Mouse (Mus musculus) thymus, postnatal 14 days (tissue): Measurements from ENCODE around the gene Calml4.

Experiments
- DNase-seq: peaks from one replicate; pipeline ENCODE4 v3.0.0; 2021

Calml4 gene

DNA sequence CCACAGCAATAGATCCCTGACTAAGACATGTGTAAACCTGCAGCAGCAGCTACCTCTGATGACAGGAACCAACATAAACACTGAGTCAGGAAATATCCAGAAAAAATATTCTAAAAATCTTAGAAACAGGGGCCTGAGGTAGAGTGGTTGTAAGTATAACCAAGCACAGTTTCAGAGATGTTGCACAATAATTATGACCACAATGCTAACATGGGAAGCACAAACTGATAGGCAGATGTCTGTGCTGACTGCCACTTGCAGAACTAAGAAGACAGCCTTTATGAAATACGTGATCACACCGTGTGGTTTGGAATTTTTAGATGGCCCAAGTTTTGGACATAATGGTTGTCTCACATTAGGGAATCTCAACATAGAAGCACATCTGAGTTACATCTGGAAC lies 46.0 kb downstream of the Calml4 start:
- DNase-seq: no peak

DNA sequence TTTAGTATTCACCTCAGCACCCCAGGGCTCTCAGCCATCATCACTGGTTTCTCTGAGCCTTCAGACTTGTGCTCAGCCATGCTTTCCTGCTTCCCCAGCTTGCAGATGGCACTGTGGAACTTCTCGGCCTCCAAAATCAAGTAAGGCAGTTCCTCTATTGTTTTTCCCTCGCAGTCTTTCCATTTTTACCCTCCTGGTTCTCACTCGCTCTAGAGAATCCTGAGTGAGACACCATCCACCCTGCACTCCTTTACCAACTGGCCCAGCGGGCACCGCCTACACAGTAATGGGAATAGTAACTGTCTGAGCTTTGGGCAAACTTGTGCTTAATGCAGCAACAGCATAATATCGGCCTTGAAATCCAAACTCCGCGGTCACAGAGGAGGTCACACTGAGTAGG lies 47.2 kb downstream of the Calml4 start:
- DNase-seq: no peak

DNA sequence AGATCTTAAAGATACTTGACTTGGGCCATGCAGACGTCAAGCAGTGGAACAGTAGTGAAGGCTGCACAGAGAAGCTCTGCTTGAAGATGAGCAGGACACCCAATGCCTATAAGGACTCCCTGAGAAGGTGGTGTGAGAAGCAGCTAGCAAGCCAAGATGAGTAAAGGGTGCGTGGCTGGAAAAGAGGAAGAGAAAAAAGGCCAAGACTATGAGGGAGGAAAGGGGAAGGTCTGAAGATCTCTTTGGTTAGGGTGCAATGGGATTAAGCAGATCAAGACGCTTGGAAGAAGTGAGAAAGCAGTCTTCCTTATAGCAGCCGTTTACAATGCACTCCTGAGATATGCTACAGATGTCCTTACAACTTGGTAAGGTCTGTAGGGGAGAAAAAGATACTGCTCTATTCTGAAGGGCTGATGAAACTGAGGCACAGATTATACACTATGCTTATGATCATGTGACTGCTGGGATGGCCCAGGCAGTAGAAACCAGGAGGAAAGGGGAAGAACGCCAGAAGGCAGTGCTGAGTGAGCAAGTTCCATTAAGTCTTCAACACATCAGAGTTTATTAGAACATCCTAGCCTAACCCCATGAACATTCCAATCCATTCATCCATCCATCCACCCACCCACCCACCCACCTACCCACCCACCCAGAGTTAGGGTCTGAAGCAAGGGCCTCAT lies 55.6 kb downstream of the Calml4 start:
- DNase-seq: no peak

DNA sequence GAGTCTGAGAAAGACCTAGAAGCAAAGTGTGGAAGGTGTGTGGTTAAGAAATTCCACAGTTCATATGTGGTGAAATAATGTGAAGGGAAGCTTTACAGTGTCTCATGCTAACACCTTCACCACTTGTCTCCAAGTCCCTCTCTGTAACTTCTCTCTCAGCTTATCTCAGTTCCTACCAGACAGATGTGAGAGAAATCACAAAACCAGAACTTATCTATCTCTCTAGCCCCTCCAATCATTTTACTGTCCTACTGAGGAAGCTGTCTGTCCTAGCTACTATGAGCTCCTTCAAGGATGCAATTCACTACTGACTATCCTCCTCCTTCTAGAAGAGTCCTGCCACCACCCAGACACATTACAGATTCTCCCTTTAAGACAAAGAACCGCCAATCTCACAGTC lies 59.2 kb downstream of the Calml4 start:
- DNase-seq: no peak

DNA sequence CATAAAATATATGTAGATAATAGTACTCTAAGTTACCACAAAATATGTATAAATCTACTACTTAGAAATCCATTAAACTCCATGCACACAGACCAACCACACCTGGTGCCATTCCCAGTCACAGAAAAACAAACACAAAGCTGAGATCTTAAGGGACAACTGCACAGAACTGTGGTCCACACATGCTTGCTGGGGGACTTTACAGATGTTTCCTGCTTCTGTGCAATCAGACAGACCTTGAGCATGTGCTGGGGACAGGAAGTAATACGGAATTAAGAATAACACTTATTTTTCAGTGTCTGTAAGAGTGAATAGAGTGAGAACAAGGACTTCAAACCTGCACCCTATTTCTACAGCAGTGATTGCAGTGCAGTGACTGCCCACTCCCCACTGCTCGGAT lies 63.0 kb downstream of the Calml4 start:
- DNase-seq: no peak

DNA sequence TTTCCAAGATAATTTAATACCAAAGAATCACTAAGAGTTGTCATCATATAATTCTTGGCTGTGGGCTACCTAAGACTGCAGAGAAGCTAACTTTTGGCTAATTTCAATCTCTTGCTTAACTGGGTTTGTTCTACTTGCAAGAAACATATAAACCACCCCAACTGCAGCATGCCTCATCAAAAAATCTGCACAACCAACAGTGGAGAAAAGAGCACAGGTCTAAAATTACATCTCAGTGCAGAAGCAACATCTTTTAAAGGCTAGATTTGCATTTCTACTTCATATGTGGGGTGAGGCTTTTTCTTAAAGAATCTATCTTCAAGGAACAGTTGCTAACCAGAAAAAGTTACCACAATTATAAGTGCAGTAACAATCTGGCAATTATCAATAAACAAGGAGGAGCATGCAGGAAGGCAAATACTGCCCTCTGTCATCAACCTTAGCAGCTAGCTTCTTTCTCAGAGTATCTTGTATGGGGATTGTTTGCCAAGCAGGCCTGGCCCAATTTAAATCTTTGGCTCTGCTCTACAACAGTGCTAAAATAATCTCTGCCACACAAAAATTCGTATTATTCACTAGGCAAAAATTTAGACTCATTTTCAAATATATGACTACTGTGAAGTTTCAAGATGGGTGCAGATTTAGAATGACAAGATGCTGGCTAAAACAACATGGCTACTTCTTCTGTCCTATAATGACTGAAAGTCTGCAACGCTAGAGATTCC lies 67.2 kb downstream of the Calml4 start:
- no peak for DNase-seq
